Mouse (Mus musculus): ENCODE measurements around the gene Nprl3. TPM values are rescaled to one million over a fixed set of nuclear protein-coding genes. Genes with fewer than 3 reads are reported as not detected.

Gene Nprl3
- polyA plus RNA-seq, 1 experiment from 2014 or later = 50.2 TPM

DNA sequence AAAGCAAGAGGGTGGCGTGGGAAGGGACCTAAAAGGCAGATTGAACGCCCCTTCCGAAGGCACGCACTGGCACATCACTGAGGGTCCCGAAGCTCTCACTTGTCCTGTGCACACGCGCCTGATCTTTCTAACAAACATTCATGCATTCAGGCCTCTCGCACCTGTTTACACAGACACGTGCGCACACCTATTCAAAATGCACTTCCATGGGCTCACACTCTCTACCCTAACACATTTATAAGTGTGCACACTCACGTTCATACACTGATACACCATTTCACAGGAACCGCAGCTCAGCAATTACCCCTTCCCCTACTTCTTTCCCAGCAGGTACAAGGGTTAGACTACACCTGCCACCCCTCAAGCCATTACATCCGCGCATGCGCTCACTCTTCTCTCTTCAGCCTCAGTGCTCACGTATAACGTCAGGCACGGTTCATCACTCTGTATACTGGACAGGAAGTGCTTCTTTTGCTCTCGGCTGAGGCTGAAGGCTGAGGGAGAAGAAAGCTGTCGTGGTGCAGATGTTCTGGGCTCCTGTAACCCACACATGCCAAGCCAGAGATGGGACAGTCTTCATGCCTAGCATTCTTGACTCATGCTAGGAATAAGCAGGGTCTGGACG is 44.8 kb downstream of the Nprl3 start:
- Histone ChIP-seq H3K36me3 (ENCODE audit: insufficient read depth, low read length) (peaks cover 5% of the 10 kb centered on the region; the same call in 1 of the 2 replicates), H3K4me1 (ENCODE audit: insufficient read depth, low read length) (peaks cover 61% of the 10 kb centered on the region), H3K4me3 (ENCODE audit: low read length) (peak overlapping the region; percentile 80), H3K27me3 (ENCODE audit: insufficient read depth, low read length) (no peaks in the 10 kb centered on the region), H3K4me2 (replicated peaks; ENCODE audit: low read depth, low read length) (peak overlapping the region; percentile 69), H3K9me3 (ENCODE audit: low read length) (no peaks in the 10 kb centered on the region), H3K9ac (replicated peaks; ENCODE audit: low read length) (peak overlapping the region; percentile 92), H3K27ac (ENCODE audit: low read length) (peak overlapping the region; percentile 87)
- no peak for ATAC-seq (ENCODE audit: low FRiP score, low TSS enrichment)
- WGBS = 5% methylated on average over 21 of the region's 21 CpGs

DNA sequence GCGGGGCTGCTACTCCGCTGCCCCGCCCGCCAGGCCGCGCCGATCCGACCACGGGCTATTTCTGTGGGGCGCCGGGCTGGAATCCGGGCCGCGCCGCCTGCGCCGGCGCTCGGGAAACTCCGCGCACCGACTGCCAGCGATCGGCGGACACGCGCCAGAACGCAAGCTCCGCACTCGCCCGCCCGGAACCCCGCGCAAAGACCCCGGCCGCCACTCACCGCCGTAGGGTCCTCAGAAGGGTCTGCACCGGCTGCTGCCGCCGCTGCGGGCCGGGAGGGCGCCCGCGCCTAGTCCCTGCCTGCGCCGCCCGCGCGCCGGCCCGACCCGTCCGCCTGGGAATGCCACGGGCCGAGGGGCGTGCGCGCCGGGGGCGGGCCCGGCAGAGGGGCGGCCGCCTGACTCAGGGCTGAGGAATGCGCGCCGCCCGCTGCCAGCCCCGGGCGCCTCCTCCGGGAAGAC is 45.5 kb downstream of the Nprl3 start, which contains the start of gene Rhbdf1:
TSS of gene Rhbdf1 (minus strand) at position 350 of the 459 bp plus-strand sequence.
- no peaks in the 10 kb centered on the region for H3K27me3 ChIP-seq (ENCODE audit: insufficient read depth, low read length)
- peak within 1 kb of the TSS; percentile 87 for H3K27ac ChIP-seq (ENCODE audit: low read length)
- peaks cover 5% of the 10 kb centered on the region; the same call in 1 of the 2 replicates for H3K36me3 ChIP-seq (ENCODE audit: insufficient read depth, low read length)
- H3K4me3 ChIP-seq (ENCODE audit: low read length) = peak within 1 kb of the TSS; percentile 80
- no peaks in the 10 kb centered on the region for H3K9me3 ChIP-seq (ENCODE audit: low read length)
- peaks cover 57% of the 10 kb centered on the region for H3K4me1 ChIP-seq (ENCODE audit: insufficient read depth, low read length)
- H3K9ac ChIP-seq (replicated peaks; ENCODE audit: low read length) = peak within 1 kb of the TSS; percentile 92
- 0% methylated on average over 56 of the region's 72 CpGs for WGBS
- H3K4me2 ChIP-seq (replicated peaks; ENCODE audit: low read depth, low read length) = peak within 1 kb of the TSS; percentile 69
- peak; percentile 64 for ATAC-seq (ENCODE audit: low FRiP score, low TSS enrichment)

DNA sequence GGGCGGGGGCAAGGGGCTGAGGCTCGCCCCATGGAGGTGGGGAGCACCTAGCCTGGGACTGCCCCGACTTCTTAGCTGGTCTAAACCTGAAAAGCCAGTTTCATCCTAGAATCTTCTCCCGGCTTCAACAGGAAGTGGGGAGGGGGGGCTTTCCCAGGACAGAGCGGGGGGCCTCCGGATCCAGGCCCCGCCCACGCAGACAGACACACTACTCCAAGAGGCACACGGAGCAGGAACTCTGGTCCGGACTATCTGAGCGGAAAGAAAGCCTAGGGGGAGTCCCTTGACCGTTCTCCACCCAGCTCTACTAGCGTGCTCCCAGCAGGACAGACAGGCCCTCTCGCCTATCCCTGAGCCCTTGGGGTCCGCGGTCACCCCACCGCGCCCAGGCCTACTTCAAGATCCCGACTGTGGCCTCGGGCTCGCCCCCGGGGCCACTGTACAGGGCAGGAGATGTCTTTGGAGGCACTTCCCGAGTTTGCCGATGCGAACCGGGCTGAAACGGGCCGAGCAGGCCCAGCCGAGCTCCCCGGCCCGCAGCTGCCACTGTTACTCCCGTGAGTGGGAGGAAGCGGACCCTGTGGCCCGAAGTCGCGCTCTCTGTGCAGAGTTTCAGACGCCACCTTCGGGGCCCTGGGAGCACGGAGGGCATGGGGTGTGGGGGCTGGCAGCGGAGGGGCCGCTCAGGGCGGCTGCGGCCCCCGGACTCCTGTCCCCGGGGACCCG is 46.1 kb downstream of the Nprl3 start:
- Histone ChIP-seq H3K27ac (ENCODE audit: low read length) (peak overlapping the region; percentile 87), H3K4me3 (ENCODE audit: low read length) (peak overlapping the region; percentile 80), H3K9me3 (ENCODE audit: low read length) (no peaks in the 10 kb centered on the region), H3K27me3 (ENCODE audit: insufficient read depth, low read length) (no peaks in the 10 kb centered on the region), H3K4me1 (ENCODE audit: insufficient read depth, low read length) (peaks cover 54% of the 10 kb centered on the region), H3K36me3 (ENCODE audit: insufficient read depth, low read length) (peaks cover 5% of the 10 kb centered on the region; the same call in 1 of the 2 replicates), H3K9ac (replicated peaks; ENCODE audit: low read length) (peak overlapping the region; percentile 92), H3K4me2 (replicated peaks; ENCODE audit: low read depth, low read length) (peak overlapping the region; percentile 69)
- ATAC-seq (ENCODE audit: low FRiP score, low TSS enrichment) = peak; percentile 73
- under 1% methylated on average over 46 of the region's 46 CpGs for WGBS

DNA sequence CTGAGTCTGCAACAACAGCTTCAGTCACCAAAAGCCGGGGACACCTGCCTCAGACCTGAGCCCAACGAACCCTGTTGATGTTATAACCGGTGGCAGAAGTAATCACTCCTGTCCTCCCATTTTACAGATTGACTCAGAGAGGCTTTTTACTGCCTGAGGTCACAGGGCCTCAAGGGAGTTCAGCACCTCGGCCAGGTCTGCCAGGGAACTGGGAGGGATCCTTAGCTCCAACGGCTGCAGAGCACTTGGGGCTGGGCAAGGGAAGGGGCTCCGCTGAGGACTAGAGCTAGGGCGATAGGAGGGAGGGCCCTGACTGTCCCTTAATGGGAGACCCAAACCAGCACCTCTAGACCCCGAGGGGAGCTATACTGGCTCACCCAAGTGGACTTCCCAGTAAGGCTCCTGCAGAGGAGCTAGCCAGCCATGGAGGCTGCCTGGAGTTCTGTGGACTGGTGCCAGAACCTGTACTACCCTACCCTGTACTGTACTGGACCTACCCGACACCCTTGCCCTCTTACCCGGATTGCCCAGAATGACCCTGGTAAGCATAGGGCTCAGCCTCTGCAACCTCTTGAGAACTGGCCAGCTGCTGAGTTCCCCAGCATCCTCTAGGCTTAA is 46.8 kb downstream of the Nprl3 start:
- peaks cover 49% of the 10 kb centered on the region for H3K4me1 ChIP-seq (ENCODE audit: insufficient read depth, low read length)
- 32% methylated on average over 10 of the region's 10 CpGs for WGBS
- H3K4me2 ChIP-seq (replicated peaks; ENCODE audit: low read depth, low read length) = peak overlapping the region; percentile 69
- peak overlapping the region; percentile 87 for H3K27ac ChIP-seq (ENCODE audit: low read length)
- no peaks in the 10 kb centered on the region for H3K9me3 ChIP-seq (ENCODE audit: low read length)
- H3K9ac ChIP-seq (replicated peaks; ENCODE audit: low read length) = peak overlapping the region; percentile 92
- peak; percentile 4; the same call in 1 of the 2 replicates for ATAC-seq (ENCODE audit: low FRiP score, low TSS enrichment)
- H3K36me3 ChIP-seq (ENCODE audit: insufficient read depth, low read length) = peaks cover 5% of the 10 kb centered on the region
- no peaks in the 10 kb centered on the region for H3K27me3 ChIP-seq (ENCODE audit: insufficient read depth, low read length)
- H3K4me3 ChIP-seq (ENCODE audit: low read length) = peak overlapping the region; percentile 80

DNA sequence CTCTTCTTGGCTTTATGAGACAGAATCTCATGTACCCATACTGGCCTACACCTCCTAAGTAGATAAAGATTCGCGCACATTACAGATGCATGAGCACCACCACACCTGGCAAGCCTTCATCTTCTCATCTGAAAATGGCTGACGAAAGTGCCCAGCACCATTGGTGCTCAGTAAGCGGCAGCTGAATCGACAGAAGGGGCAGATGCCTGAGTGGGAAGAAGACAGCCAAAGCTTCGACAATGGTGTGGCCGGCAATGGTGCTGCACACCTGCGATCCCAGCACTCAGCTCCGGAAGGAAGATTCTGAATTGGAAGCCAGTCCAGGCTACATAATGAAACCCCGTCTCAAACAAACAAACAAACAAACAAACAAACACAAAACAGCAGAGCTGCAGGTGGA is 48.2 kb downstream of the Nprl3 start:
- Histone ChIP-seq H3K9ac (replicated peaks; ENCODE audit: low read length) (no peak overlapping the region), H3K27ac (ENCODE audit: low read length) (no peak overlapping the region), H3K4me1 (ENCODE audit: insufficient read depth, low read length) (peaks cover 35% of the 10 kb centered on the region), H3K4me3 (ENCODE audit: low read length) (no peak overlapping the region), H3K27me3 (ENCODE audit: insufficient read depth, low read length) (no peaks in the 10 kb centered on the region), H3K9me3 (ENCODE audit: low read length) (no peaks in the 10 kb centered on the region), H3K36me3 (ENCODE audit: insufficient read depth, low read length) (peaks cover 16% of the 10 kb centered on the region), H3K4me2 (replicated peaks; ENCODE audit: low read depth, low read length) (no peak overlapping the region)
- ATAC-seq (ENCODE audit: low FRiP score, low TSS enrichment) = no peak
- 86% methylated on average over 10 of the region's 10 CpGs for WGBS

DNA sequence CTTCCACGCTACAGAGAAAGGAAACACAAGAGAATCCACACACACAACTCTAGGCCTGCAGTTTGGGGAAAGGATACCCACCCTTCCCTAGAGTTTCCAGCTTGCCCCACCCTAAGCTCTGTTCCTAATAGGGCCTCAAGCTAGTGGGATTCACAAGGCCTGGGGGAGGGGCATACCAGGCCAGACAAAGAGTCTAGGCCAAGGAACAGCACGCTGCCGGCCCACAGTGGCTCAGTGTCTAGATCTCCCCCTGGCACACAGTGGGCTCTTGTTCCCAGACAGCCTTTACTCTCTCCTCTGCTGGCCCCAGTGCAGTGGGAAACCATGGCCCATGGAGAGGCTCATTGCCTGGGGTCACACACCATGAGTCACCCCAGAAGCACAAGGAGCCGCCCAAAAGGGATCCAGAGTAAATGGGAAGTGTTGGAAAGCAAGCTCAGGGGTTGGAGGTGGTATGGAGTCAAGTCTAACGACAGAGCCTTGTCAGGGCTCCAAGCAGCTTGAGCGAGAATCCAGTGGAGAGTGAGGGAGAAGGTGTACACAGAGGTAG is 48.9 kb downstream of the Nprl3 start:
- 65% methylated on average over 6 of the region's 6 CpGs for WGBS
- H3K9me3 ChIP-seq (ENCODE audit: low read length) = no peaks in the 10 kb centered on the region
- H3K4me2 ChIP-seq (replicated peaks; ENCODE audit: low read depth, low read length) = no peak overlapping the region
- no peak overlapping the region; the same call in 1 of the 2 replicates for H3K27ac ChIP-seq (ENCODE audit: low read length)
- H3K4me3 ChIP-seq (ENCODE audit: low read length) = no peak overlapping the region
- ATAC-seq (ENCODE audit: low FRiP score, low TSS enrichment) = no peak
- H3K36me3 ChIP-seq (ENCODE audit: insufficient read depth, low read length) = peaks cover 23% of the 10 kb centered on the region
- H3K9ac ChIP-seq (replicated peaks; ENCODE audit: low read length) = peak overlapping the region; percentile 0; the same call in 1 of the 2 replicates
- peaks cover 32% of the 10 kb centered on the region for H3K4me1 ChIP-seq (ENCODE audit: insufficient read depth, low read length)
- no peaks in the 10 kb centered on the region for H3K27me3 ChIP-seq (ENCODE audit: insufficient read depth, low read length)

- H3K4me3 ChIP-seq (ENCODE audit: low read length) = no peak overlapping the region
- H3K4me1 ChIP-seq (ENCODE audit: insufficient read depth, low read length) = peaks cover 22% of the 10 kb centered on the region
- no peaks in the 10 kb centered on the region for H3K27me3 ChIP-seq (ENCODE audit: insufficient read depth, low read length)
- no peaks in the 10 kb centered on the region for H3K9me3 ChIP-seq (ENCODE audit: low read length)
- no peak overlapping the region for H3K27ac ChIP-seq (ENCODE audit: low read length)
- no peak for ATAC-seq (ENCODE audit: low FRiP score, low TSS enrichment)
- 20% methylated on average over 8 of the region's 8 CpGs for WGBS
- H3K4me2 ChIP-seq (replicated peaks; ENCODE audit: low read depth, low read length) = no peak overlapping the region
- H3K36me3 ChIP-seq (ENCODE audit: insufficient read depth, low read length) = peaks cover 40% of the 10 kb centered on the region
- H3K9ac ChIP-seq (replicated peaks; ENCODE audit: low read length) = no peak overlapping the region
These were observed 50.7 kb downstream of the Nprl3 start for GRCm38 (mm10) chr11:32216851-32217250.

- 92% methylated on average over 18 of the region's 18 CpGs for WGBS
- H3K36me3 ChIP-seq (ENCODE audit: insufficient read depth, low read length) = peaks cover 53% of the 10 kb centered on the region
These were observed 51.9 kb downstream of the Nprl3 start for GRCm38 (mm10) chr11:32215372-32216162.

GRCm38 (mm10) chr11:32210623-32211022 is 56.9 kb downstream of the Nprl3 start:
- ATAC-seq (ENCODE audit: low FRiP score, low TSS enrichment) = no peak
- H3K27ac ChIP-seq (ENCODE audit: low read length) = no peak overlapping the region

More at GRCm38 (mm10) chr11:32215372-32216162, 51.9 kb downstream of the Nprl3 start:
- H3K4me2 ChIP-seq (replicated peaks; ENCODE audit: low read depth, low read length) = no peak overlapping the region
- peaks cover 15% of the 10 kb centered on the region for H3K4me1 ChIP-seq (ENCODE audit: insufficient read depth, low read length)
- H3K4me3 ChIP-seq (ENCODE audit: low read length) = no peak overlapping the region
- no peak overlapping the region for H3K27ac ChIP-seq (ENCODE audit: low read length)
- H3K9me3 ChIP-seq (ENCODE audit: low read length) = no peaks in the 10 kb centered on the region
- no peak overlapping the region for H3K9ac ChIP-seq (replicated peaks; ENCODE audit: low read length)
- no peaks in the 10 kb centered on the region for H3K27me3 ChIP-seq (ENCODE audit: insufficient read depth, low read length)
- ATAC-seq (ENCODE audit: low FRiP score, low TSS enrichment) = no peak

More at GRCm38 (mm10) chr11:32210623-32211022, 56.9 kb downstream of the Nprl3 start:
- peaks cover 6% of the 10 kb centered on the region; the same call in 1 of the 2 replicates for H3K4me1 ChIP-seq (ENCODE audit: insufficient read depth, low read length)
- 84% methylated on average over 9 of the region's 9 CpGs for WGBS
- peaks cover 73% of the 10 kb centered on the region for H3K36me3 ChIP-seq (ENCODE audit: insufficient read depth, low read length)
- no peak overlapping the region for H3K9ac ChIP-seq (replicated peaks; ENCODE audit: low read length)
- no peak overlapping the region for H3K4me2 ChIP-seq (replicated peaks; ENCODE audit: low read depth, low read length)
- H3K9me3 ChIP-seq (ENCODE audit: low read length) = no peaks in the 10 kb centered on the region
- H3K4me3 ChIP-seq (ENCODE audit: low read length) = no peak overlapping the region
- no peaks in the 10 kb centered on the region for H3K27me3 ChIP-seq (ENCODE audit: insufficient read depth, low read length)
